ENCODE assay signal across 8 mouse cellular contexts in the genomic region with DNA sequence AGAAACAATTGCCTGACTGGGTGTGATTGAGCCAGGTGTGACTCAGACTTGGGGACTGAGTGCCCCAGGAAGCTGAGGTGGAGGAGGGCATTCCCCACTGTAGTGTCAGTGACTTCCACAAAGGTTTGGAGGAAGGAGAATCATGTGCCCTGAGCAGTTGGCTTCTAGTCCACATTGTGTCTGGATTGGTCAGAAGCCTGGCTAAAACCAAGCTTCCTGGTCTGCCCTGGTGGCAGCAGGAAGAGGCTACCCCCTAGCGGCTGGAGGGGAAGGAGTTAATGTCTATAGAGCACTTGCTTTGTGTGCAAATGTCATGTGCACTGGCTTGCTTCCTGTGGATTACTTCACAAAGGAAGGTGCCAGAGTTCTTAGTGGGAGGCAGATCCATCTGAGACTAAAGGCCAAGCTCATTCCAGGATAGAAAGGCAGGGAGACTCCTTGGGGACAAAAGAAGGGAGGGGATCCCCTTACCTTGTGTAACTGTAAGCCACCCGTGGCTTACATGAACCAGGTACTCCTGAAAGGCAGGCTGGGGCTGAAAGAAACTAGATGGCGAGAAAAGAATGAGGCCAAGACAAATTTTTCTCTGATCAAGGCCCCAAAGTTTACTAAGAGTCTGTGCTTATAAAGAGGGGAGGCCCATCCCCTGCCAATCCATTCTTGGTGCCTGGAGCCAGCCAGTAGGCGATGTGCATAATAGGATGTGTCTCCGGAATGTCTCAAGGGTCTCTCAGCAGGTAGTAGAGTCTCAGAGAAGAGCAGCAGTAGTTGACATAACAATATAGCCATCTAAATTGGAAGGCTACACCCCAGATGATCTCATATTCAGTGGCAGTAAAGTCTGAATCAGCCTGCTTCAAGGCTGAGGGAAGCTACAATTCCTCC. TPM values are rescaled to one million over a fixed set of nuclear protein-coding genes. Genes with fewer than 3 reads are reported as not detected.
DNase-seq lines count a peak whose midpoint lies in the region; ATAC-seq and TF ChIP-seq lines count a peak whose summit lies in the region.
"Not testable (repeated sequence)": the region's sequence is repeated elsewhere in the genome, so short reads cannot be mapped to it uniquely, and the experiment has no call there.

No protein-coding gene starts in this region.

- H3K9me3 ChIP-seq in liver, embryonic 14.5 days (ENCODE audit: control insufficient read depth, low read length), result not testable (repeated sequence)

- not testable (repeated sequence) for H3K27ac ChIP-seq in liver, embryonic 14.5 days

- 62% methylated on average over 5 of the region's 5 CpGs for WGBS in liver, embryonic 14.5 days (ENCODE audit: insufficient replicate concordance)

- not testable (repeated sequence) for H3K9ac ChIP-seq in liver, embryonic 14.5 days (replicated peaks)

- not testable (repeated sequence) for TF ChIP-seq EP300 in liver, embryonic 14.5 days (IDR thresholded peaks at IDR 0.05; ENCODE audit: low read depth)

- not testable (repeated sequence) for ATAC-seq in liver, embryonic 14.5 days (ENCODE audit: insufficient read depth)
- ATAC-seq in megakaryocyte-erythroid progenitor cell, adult 5-6 weeks (replicated peaks; ENCODE audit: low FRiP score, low TSS enrichment, poor library complexity, severe bottlenecking), result peak; percentile 61; the same call in 1 of the 2 replicates

- not testable (repeated sequence) for H3K4me2 ChIP-seq in liver, embryonic 14.5 days (ENCODE audit: low read depth)

- not testable (repeated sequence) for H3K27me3 ChIP-seq in liver, embryonic 14.5 days (ENCODE audit: control insufficient read depth, insufficient read depth, low read length)

- H3K4me3 ChIP-seq in liver, embryonic 14.5 days (ENCODE audit: insufficient read depth in 1 of 2, low read depth in 2 of 2, low read length in 2 of 2), result not testable (repeated sequence)

- peak; percentile 13 to 16 for DNase-seq in B cell, adult 2 months
- peak; percentile 17 for DNase-seq in T-cell, adult 2 months (ENCODE audit: low spot score)
- peak; percentile 11 for DNase-seq in embryo, embryonic 11 days
- peak; percentile 34 to 41 for DNase-seq in heart, adult 9 months (ENCODE audit: low spot score in 2 of 2)
- peak; percentile 48 to 54 for DNase-seq in kidney, adult 8-10 months
- not testable (repeated sequence) for DNase-seq in liver, embryonic 14.5 days (ENCODE audit: low read depth in 3 of 3, low spot score in 3 of 3)
- DNase-seq in thymus, postnatal 36 days, result peak; percentile 47 to 52

- not testable (repeated sequence) for H3K4me1 ChIP-seq in liver, embryonic 14.5 days (replicated peaks; ENCODE audit: control insufficient read depth in 2 of 2, insufficient read depth in 2 of 2, low read length in 1 of 2)

- peak; percentile 61 for TF ChIP-seq CTCF in liver, embryonic 14.5 days (IDR thresholded peaks at IDR 0.05; ENCODE audit: low read depth)

- not testable (repeated sequence) for H3K36me3 ChIP-seq in liver, embryonic 14.5 days (replicated peaks; ENCODE audit: control insufficient read depth, insufficient read depth, low read depth)

RNA-seq across cellular contexts. Expression of a gene that starts 33.5 kb away (rescaled TPM):
- polyA plus RNA-seq in liver, embryonic 14.5 days (2012; rRNA removed), result 3.6 and 5.8 TPM in 2 replicates
- 9.3 and 9.9 TPM in 2 replicates for polyA plus RNA-seq in liver, embryonic 14.5 days (2014; fragmentation: Nextera tagmentation; extraction: Ambion mirVana)
- total RNA-seq in megakaryocyte-erythroid progenitor cell, adult 5-6 weeks (2014; fragmentation: Nextera tagmentation), result 25.6 and 37.4 TPM in 2 replicates
- 57.4 and 69.1 TPM in 2 replicates for total RNA-seq in megakaryocyte-erythroid progenitor cell, adult 5-6 weeks (2017)

RNA-seq across cellular contexts. Expression of a gene that starts 50.3 kb away (rescaled TPM):
- 8.2 and 8.4 TPM in 2 replicates for polyA plus RNA-seq in liver, embryonic 14.5 days (2012; rRNA removed)
- polyA plus RNA-seq in liver, embryonic 14.5 days (2014; fragmentation: Nextera tagmentation; extraction: Ambion mirVana), result 10.8 and 13.4 TPM in 2 replicates
- 51.7 and 65.3 TPM in 2 replicates for total RNA-seq in megakaryocyte-erythroid progenitor cell, adult 5-6 weeks (2014; fragmentation: Nextera tagmentation)
- total RNA-seq in megakaryocyte-erythroid progenitor cell, adult 5-6 weeks (2017), result 26.9 and 53.4 TPM in 2 replicates
